Mouse (Mus musculus) erythroblast, adult 5-6 weeks (primary cell): Measurements from ENCODE around the gene Prkab1. TPM values are rescaled to one million over a fixed set of nuclear protein-coding genes. Genes with fewer than 3 reads are reported as not detected.

Experiments
- ATAC-seq: replicated peaks from 2 replicates; pipeline ENCODE4 v1.8.0; 2016; ENCODE audit warnings: moderate number of reproducible peaks, mild to moderate bottlenecking, moderate TSS enrichment, inconsistent platforms; ENCODE audit not compliant: poor library complexity, low FRiP score, severe bottlenecking
- total RNA-seq, 2 experiments: library from RNA; stranded (forward) in 1 of 2; stranded (reverse) in 1 of 2; fragments of 150-400 nt in 1 of 2; fragments of 200-764, 138-1000 nt in 1 of 2; gene quantifications; 2 replicates each; pipeline versions ENCODE4 v1.2.3 to v1.2.4; 2015 to 2017; ENCODE audit warnings: low replicate concordance in 2 of 2

Prkab1 gene
- total RNA-seq (2015; ENCODE audit: low replicate concordance): 71.5 and 102 TPM in 2 replicates
- total RNA-seq (2017; ENCODE audit: low replicate concordance): 50.3 and 72.4 TPM in 2 replicates

- peak; percentile 72 for ATAC-seq
These were observed at the start of gene Prkab1 for GRCm38 (mm10) chr5:116024327-116024739. TSS of gene Prkab1 (minus strand) at chr5:116024508.

- ATAC-seq: no peak
These were observed 45.3 kb upstream of the Prkab1 start for GRCm38 (mm10) chr5:116069618-116070017.

- no peak for ATAC-seq
These were observed 28.5 kb upstream of the Prkab1 start for GRCm38 (mm10) chr5:116052826-116053225.

GRCm38 (mm10) chr5:116052171-116052570 is 27.9 kb upstream of the Prkab1 start:
- ATAC-seq: no peak

- no peak for ATAC-seq
These were observed 25.5 kb upstream of the Prkab1 start for GRCm38 (mm10) chr5:116049821-116050220.

GRCm38 (mm10) chr5:116048321-116048720 is 24.0 kb upstream of the Prkab1 start:
- ATAC-seq: no peak

- ATAC-seq: no peak
These were observed 21.9 kb upstream of the Prkab1 start for GRCm38 (mm10) chr5:116046246-116046645.

- no peak for ATAC-seq
These were observed 21.3 kb upstream of the Prkab1 start for GRCm38 (mm10) chr5:116045581-116045980.

- no peak for ATAC-seq
These were observed 17.9 kb upstream of the Prkab1 start for GRCm38 (mm10) chr5:116042241-116042640.

- ATAC-seq: no peak
These were observed 15.4 kb upstream of the Prkab1 start for GRCm38 (mm10) chr5:116039706-116040105.

- no peak for ATAC-seq
These were observed 13.4 kb upstream of the Prkab1 start for GRCm38 (mm10) chr5:116037731-116038130.

- no peak for ATAC-seq
These were observed 12.2 kb upstream of the Prkab1 start for GRCm38 (mm10) chr5:116036465-116036864.

- ATAC-seq: peak; percentile 38; the same call in 1 of the 2 replicates
These were observed 6.9 kb upstream of the Prkab1 start for GRCm38 (mm10) chr5:116031190-116031577.

- ATAC-seq: no peak
These were observed 6.4 kb upstream of the Prkab1 start for GRCm38 (mm10) chr5:116030566-116031189.

- ATAC-seq: peak; percentile 21
These were observed 4.8 kb upstream of the Prkab1 start for GRCm38 (mm10) chr5:116029071-116029470.

GRCm38 (mm10) chr5:116026561-116026960 is 2.3 kb upstream of the Prkab1 start:
- ATAC-seq: peak; percentile 77

- ATAC-seq: peak; percentile 42
These were observed 1.8 kb upstream of the Prkab1 start for GRCm38 (mm10) chr5:116026107-116026506.

GRCm38 (mm10) chr5:116023821-116024284 is 455 bp downstream of the Prkab1 start:
- ATAC-seq: no peak

- ATAC-seq: no peak
These were observed 1.1 kb downstream of the Prkab1 start for GRCm38 (mm10) chr5:116023251-116023661.

- no peak for ATAC-seq
These were observed 1.6 kb downstream of the Prkab1 start for GRCm38 (mm10) chr5:116022658-116023200.

GRCm38 (mm10) chr5:116022131-116022530 is 2.2 kb downstream of the Prkab1 start:
- ATAC-seq: no peak
